Mouse (Mus musculus): ENCODE data around the gene Filip1l. TPM values are rescaled to one million over a fixed set of nuclear protein-coding genes. Genes with fewer than 3 reads are reported as not detected.

The Filip1l gene
- polyA plus RNA-seq, 1 experiment from 2014 or later: 29.0 TPM

GRCm38 (mm10) chr16:57544441-57544840 is 191.5 kb downstream of the Filip1l start:
- Histone ChIP-seq H3K4me2 (no peak overlapping the region), H3K9ac (no peak overlapping the region), H3K4me3 (ENCODE audit: low read depth, low read length) (no peak overlapping the region), H3K4me1 (ENCODE audit: insufficient read depth) (no peaks in the 10 kb centered on the region), H3K9me3 (ENCODE audit: low read depth, low read length) (no peaks in the 10 kb centered on the region), H3K36me3 (ENCODE audit: insufficient read depth) (no peaks in the 10 kb centered on the region), H3K27me3 (ENCODE audit: insufficient read depth, low read length) (no peaks in the 10 kb centered on the region), H3K27ac (ENCODE audit: low read depth) (no peak overlapping the region)
- TF ChIP-seq CTCF (IDR thresholded peaks at IDR 0.05; ENCODE audit: low read depth): no peak
- no peak for ATAC-seq (ENCODE audit: insufficient read depth)
- WGBS: 31% methylated on average over 8 of the region's 8 CpGs
- peak; percentile 59 for DNase-seq

DNA sequence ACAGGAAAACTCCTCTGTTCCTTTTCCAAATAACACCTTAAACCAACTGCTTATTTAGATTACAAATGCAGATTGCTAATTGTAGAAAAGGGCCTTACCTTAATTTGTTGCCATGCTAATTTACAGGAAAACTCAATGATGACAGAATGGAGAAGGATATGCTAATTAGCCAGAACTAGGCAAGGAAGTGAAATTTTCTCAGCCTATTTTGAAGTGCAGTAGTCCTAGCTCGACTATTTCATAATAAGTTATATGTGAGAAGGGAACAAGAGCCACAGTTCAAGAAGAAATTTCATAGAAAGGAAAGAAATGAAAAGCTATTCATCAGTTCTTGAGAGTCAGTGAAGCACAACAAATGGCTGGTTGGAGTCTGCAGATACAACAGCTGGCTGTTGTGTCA is 193.5 kb downstream of the Filip1l start:
- Histone ChIP-seq H3K36me3 (ENCODE audit: insufficient read depth) (no peaks in the 10 kb centered on the region), H3K4me3 (ENCODE audit: low read depth, low read length) (no peak overlapping the region), H3K4me1 (ENCODE audit: insufficient read depth) (no peaks in the 10 kb centered on the region; the same call in 1 of the 2 replicates), H3K27ac (ENCODE audit: low read depth) (no peak overlapping the region), H3K4me2 (no peak overlapping the region), H3K9ac (no peak overlapping the region), H3K27me3 (ENCODE audit: insufficient read depth, low read length) (no peaks in the 10 kb centered on the region), H3K9me3 (ENCODE audit: low read depth, low read length) (no peaks in the 10 kb centered on the region)
- no peak for DNase-seq
- no peak for TF ChIP-seq CTCF (IDR thresholded peaks at IDR 0.05; ENCODE audit: low read depth)
- no peak for ATAC-seq (ENCODE audit: insufficient read depth)
- WGBS: 62% methylated on average over 1 of the region's 1 CpGs

DNA sequence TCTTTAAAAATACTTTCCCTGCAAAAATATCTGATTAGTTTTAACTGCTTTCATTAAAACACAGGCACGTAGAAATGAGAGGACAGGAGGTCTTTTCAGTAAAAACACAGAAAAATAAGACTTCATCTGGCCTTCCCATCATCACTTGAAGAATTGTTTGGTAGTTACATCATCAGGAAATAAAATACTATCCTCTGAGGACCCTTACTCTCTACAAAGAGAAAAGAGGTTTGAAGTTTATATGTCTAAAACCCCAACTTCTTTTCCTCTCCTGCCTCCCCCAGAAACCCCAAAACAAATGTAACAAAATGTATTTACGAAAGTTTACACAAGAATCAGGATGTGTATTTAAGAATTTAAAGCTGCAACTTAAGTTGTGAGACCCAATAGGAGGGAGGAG is 195.7 kb downstream of the Filip1l start:
- DNase-seq: no peak
- no peak for TF ChIP-seq CTCF (IDR thresholded peaks at IDR 0.05; ENCODE audit: low read depth)
- Histone ChIP-seq H3K27me3 (ENCODE audit: insufficient read depth, low read length) (no peaks in the 10 kb centered on the region), H3K27ac (ENCODE audit: low read depth) (0 out of 2 replicates have a peak overlapping the region, but pooled peaks have one; percentile 80), H3K4me1 (ENCODE audit: insufficient read depth) (peaks cover 4% of the 10 kb centered on the region), H3K9ac (peak overlapping the region; percentile 93), H3K36me3 (ENCODE audit: insufficient read depth) (no peaks in the 10 kb centered on the region; the same call in 1 of the 2 replicates), H3K9me3 (ENCODE audit: low read depth, low read length) (no peaks in the 10 kb centered on the region), H3K4me2 (peak overlapping the region; percentile 85), H3K4me3 (ENCODE audit: low read depth, low read length) (peak overlapping the region; percentile 74)
- 36% methylated on average over 2 of the region's 2 CpGs for WGBS
- ATAC-seq (ENCODE audit: insufficient read depth): no peak

GRCm38 (mm10) chr16:57549061-57550037 is 196.5 kb downstream of the Filip1l start:
- ATAC-seq (ENCODE audit: insufficient read depth): peak; percentile 98
- WGBS: 2% methylated on average over 64 of the region's 64 CpGs

DNA sequence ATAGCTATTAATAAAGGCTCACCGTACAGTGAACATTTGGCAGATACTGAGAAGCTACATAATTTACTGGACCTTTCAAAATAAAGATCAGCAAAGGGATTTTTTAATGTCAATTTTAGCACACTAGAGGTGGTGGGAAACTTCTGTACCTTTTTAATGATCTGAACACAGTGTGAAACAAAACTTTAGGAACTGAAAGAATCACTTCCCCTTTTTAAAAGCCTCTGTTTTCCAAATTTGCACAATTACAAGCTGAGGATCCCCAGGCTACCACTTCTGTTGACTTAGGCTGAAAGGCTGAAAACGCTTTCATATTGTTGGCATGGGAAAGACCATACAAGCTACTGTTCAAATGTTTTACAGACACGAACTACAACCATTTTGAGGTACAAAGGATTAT is 197.2 kb downstream of the Filip1l start:
- Histone ChIP-seq H3K27ac (ENCODE audit: low read depth) (peak overlapping the region; percentile 36), H3K4me3 (ENCODE audit: low read depth, low read length) (peak overlapping the region; percentile 74), H3K9ac (peak overlapping the region; percentile 93), H3K4me2 (peak overlapping the region; percentile 85), H3K27me3 (ENCODE audit: insufficient read depth, low read length) (no peaks in the 10 kb centered on the region), H3K9me3 (ENCODE audit: low read depth, low read length) (no peaks in the 10 kb centered on the region), H3K36me3 (ENCODE audit: insufficient read depth) (no peaks in the 10 kb centered on the region; the same call in 1 of the 2 replicates), H3K4me1 (ENCODE audit: insufficient read depth) (peaks cover 12% of the 10 kb centered on the region)
- 37% methylated on average over 3 of the region's 3 CpGs for WGBS
- ATAC-seq (ENCODE audit: insufficient read depth) (no peak), DNase-seq (peak; percentile 43)
- TF ChIP-seq CTCF (IDR thresholded peaks at IDR 0.05; ENCODE audit: low read depth): no peak

More at GRCm38 (mm10) chr16:57549061-57550037, 196.5 kb downstream of the Filip1l start:
- H3K27me3 ChIP-seq (ENCODE audit: insufficient read depth, low read length): no peaks in the 10 kb centered on the region
- no peaks in the 10 kb centered on the region for H3K9me3 ChIP-seq (ENCODE audit: low read depth, low read length)
- no peak for TF ChIP-seq CTCF (IDR thresholded peaks at IDR 0.05; ENCODE audit: low read depth)
- H3K27ac ChIP-seq (ENCODE audit: low read depth): peak overlapping the region; percentile 80
- peak; percentile 92 for DNase-seq
- H3K4me2 ChIP-seq: peak overlapping the region; percentile 85
- H3K36me3 ChIP-seq (ENCODE audit: insufficient read depth): no peaks in the 10 kb centered on the region; the same call in 1 of the 2 replicates
- peak overlapping the region; percentile 74 for H3K4me3 ChIP-seq (ENCODE audit: low read depth, low read length)
- peak overlapping the region; percentile 93 for H3K9ac ChIP-seq
- H3K4me1 ChIP-seq (ENCODE audit: insufficient read depth): peaks cover 8% of the 10 kb centered on the region

DNA sequence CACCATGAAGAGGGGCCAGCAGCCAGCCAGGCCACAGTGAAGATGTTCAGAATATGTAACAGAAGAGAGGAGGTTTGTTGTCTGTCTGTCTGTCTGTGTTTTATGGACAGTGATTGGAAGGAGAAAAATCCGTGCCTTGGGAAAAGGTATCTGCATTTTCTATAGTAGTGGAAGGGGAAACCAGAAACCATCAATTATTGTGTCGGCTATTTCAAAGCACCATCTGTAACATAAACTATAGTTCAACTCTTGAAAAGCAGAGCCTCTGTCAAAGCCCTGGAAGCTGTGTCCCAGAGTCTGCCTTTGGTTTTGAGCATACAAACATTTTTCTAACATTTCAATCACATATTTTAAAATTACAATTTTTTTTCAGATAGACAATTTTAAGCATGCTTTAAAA is 197.9 kb downstream of the Filip1l start:
- Histone ChIP-seq H3K9me3 (ENCODE audit: low read depth, low read length) (no peaks in the 10 kb centered on the region), H3K27me3 (ENCODE audit: insufficient read depth, low read length) (no peaks in the 10 kb centered on the region), H3K4me2 (peak overlapping the region; percentile 56), H3K36me3 (ENCODE audit: insufficient read depth) (no peaks in the 10 kb centered on the region; the same call in 1 of the 2 replicates), H3K9ac (peak overlapping the region; percentile 22; the same call in 1 of the 2 replicates), H3K27ac (ENCODE audit: low read depth) (no peak overlapping the region), H3K4me1 (ENCODE audit: insufficient read depth) (peaks cover 12% of the 10 kb centered on the region), H3K4me3 (ENCODE audit: low read depth, low read length) (peak overlapping the region; percentile 33)
- WGBS: 27% methylated on average over 2 of the region's 2 CpGs
- DNase-seq (peak; percentile 47), ATAC-seq (ENCODE audit: insufficient read depth) (no peak)
- no peak for TF ChIP-seq CTCF (IDR thresholded peaks at IDR 0.05; ENCODE audit: low read depth)

GRCm38 (mm10) chr16:57551617-57552016 is 198.7 kb downstream of the Filip1l start:
- peaks cover 12% of the 10 kb centered on the region for H3K4me1 ChIP-seq (ENCODE audit: insufficient read depth)
- WGBS: 57% methylated on average over 2 of the region's 2 CpGs
- peak overlapping the region; percentile 56 for H3K4me2 ChIP-seq
- no peaks in the 10 kb centered on the region for H3K9me3 ChIP-seq (ENCODE audit: low read depth, low read length)
- no peak for TF ChIP-seq CTCF (IDR thresholded peaks at IDR 0.05; ENCODE audit: low read depth)
- no peak overlapping the region for H3K27ac ChIP-seq (ENCODE audit: low read depth)
- no peak overlapping the region for H3K9ac ChIP-seq
- H3K27me3 ChIP-seq (ENCODE audit: insufficient read depth, low read length): no peaks in the 10 kb centered on the region
- ATAC-seq (ENCODE audit: insufficient read depth) (no peak), DNase-seq (no peak)
- peak overlapping the region; percentile 33; the same call in 1 of the 2 replicates for H3K4me3 ChIP-seq (ENCODE audit: low read depth, low read length)
- no peaks in the 10 kb centered on the region; the same call in 1 of the 2 replicates for H3K36me3 ChIP-seq (ENCODE audit: insufficient read depth)
